13 mouse cellular contexts compared by ENCODE assay signal in the genomic region with DNA sequence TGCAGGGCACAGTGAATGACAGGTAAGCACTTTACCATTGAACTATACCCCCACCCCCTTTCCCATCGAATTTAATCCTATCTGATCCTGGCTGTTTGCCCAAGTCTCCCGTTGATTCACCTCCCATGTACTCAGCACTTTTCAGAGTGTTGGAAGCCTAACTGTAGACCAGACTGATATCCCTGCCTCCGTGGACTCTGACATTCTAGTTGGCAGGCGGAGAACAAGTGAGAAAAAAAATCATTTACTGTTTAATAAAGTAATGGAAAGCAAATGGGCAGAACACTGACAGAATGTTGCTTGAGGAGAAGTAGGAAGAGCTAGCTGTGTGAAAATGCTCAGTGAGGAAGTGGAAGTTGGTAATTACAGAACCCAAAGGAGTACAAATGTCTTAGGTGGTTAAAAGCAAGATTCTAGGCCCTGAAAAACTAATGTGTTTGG. TPM values are rescaled to one million over a fixed set of nuclear protein-coding genes. Genes with fewer than 3 reads are reported as not detected.
DNase-seq lines count a peak whose midpoint lies in the region; ATAC-seq and TF ChIP-seq lines count a peak whose summit lies in the region.
"Had no signal": no experiment of that assay in that cellular context is flagged by ENCODE, and none has a peak within 500 bp of the region (broad histone marks: within the 10 kb centered on the region; RNA-seq: fewer than 3 reads in every experiment).

No protein-coding gene starts in this region.

- no peak for ATAC-seq in midbrain, embryonic 11.5 days (ENCODE audit: low FRiP score)
- no peak for ATAC-seq in midbrain, embryonic 14.5 days (ENCODE audit: low FRiP score, low TSS enrichment)
- peak; percentile 53; the same call in 1 of the 2 replicates for ATAC-seq in stomach, embryonic 15.5 days (ENCODE audit: insufficient read depth, low FRiP score, low read depth)

- no peak overlapping the region for H3K4me3 ChIP-seq in midbrain, embryonic 11.5 days (ENCODE audit: low read depth, low read length)
- no peak overlapping the region for H3K4me3 ChIP-seq in midbrain, embryonic 14.5 days (replicated peaks; ENCODE audit: low read depth, low read length)
- no peak overlapping the region for H3K4me3 ChIP-seq in stomach, embryonic 15.5 days (replicated peaks)
- no peak overlapping the region for H3K4me3 ChIP-seq in heart, adult 2 months
- H3K4me3 ChIP-seq: hindbrain, embryonic 10.5 days; limb, embryonic 12.5 days had no signal

- 70% methylated on average over 4 of the region's 4 CpGs for WGBS in midbrain, embryonic 11.5 days
- 59% methylated on average over 4 of the region's 4 CpGs for WGBS in midbrain, embryonic 14.5 days
- WGBS in stomach, embryonic 15.5 days, result 53% methylated on average over 4 of the region's 4 CpGs
- WGBS in heart, adult 2 months, result 24% methylated on average over 4 of the region's 4 CpGs

- H3K27me3 ChIP-seq in midbrain, embryonic 11.5 days (ENCODE audit: control insufficient read depth, insufficient read depth, low read length), result no peaks in the 10 kb centered on the region
- no peaks in the 10 kb centered on the region for H3K27me3 ChIP-seq in midbrain, embryonic 14.5 days (ENCODE audit: control insufficient read depth, insufficient read depth, low read length)
- H3K27me3 ChIP-seq in stomach, embryonic 15.5 days (replicated peaks), result no peaks in the 10 kb centered on the region
- H3K27me3 ChIP-seq in heart, adult 2 months (ENCODE audit: control insufficient read depth, insufficient read depth, low read length), result no peaks in the 10 kb centered on the region
- H3K27me3 ChIP-seq: limb, embryonic 12.5 days had no signal

- TF ChIP-seq CTCF in heart, adult 2 months (IDR thresholded peaks at IDR 0.05), result no peak

- no peak overlapping the region for H3K4me2 ChIP-seq in midbrain, embryonic 11.5 days
- no peak overlapping the region for H3K4me2 ChIP-seq in midbrain, embryonic 14.5 days (ENCODE audit: low read length)
- H3K4me2 ChIP-seq in stomach, embryonic 15.5 days, result no peak overlapping the region
- H3K4me2 ChIP-seq: limb, embryonic 12.5 days had no signal

- peak; percentile 43 to 62 for DNase-seq in cerebellum, postnatal 10 days
- no peak for DNase-seq in cerebellum, adult 9-10 months
- peak; percentile 79 for DNase-seq in midbrain, embryonic 11.5 days (ENCODE audit: low spot score, missing footprints)
- no peak for DNase-seq in midbrain, embryonic 14.5 days
- DNase-seq in kidney, adult 9 months, result peak; percentile 85
- no peak for DNase-seq in heart, adult 2 months
- DNase-seq in adrenal gland, postnatal 4 days (ENCODE audit: low spot score in 2 of 2), result no peak
- DNase-seq: cerebellum, adult 11-12 months; lung, postnatal 14 days had no signal

- H3K9ac ChIP-seq in midbrain, embryonic 11.5 days (ENCODE audit: low read length), result no peak overlapping the region
- H3K9ac ChIP-seq in midbrain, embryonic 14.5 days (replicated peaks; ENCODE audit: low read length), result no peak overlapping the region
- no peak overlapping the region for H3K9ac ChIP-seq in stomach, embryonic 15.5 days
- H3K9ac ChIP-seq in heart, adult 2 months (ENCODE audit: low read depth, low read length), result no peak overlapping the region
- H3K9ac ChIP-seq: limb, embryonic 12.5 days had no signal

- no peaks in the 10 kb centered on the region for H3K36me3 ChIP-seq in midbrain, embryonic 11.5 days (ENCODE audit: control insufficient read depth, insufficient read depth, low read length)
- H3K36me3 ChIP-seq in midbrain, embryonic 14.5 days (ENCODE audit: control insufficient read depth, insufficient read depth, low read length), result no peaks in the 10 kb centered on the region
- no peaks in the 10 kb centered on the region for H3K36me3 ChIP-seq in stomach, embryonic 15.5 days
- H3K36me3 ChIP-seq in heart, adult 2 months (ENCODE audit: control insufficient read depth, insufficient read depth, low read length), result no peaks in the 10 kb centered on the region
- H3K36me3 ChIP-seq: G1E; hindbrain, embryonic 10.5 days; limb, embryonic 12.5 days had no signal

- intact Hi-C loops in heart, adult 2 months (cut with DNase I), result no loop called here

- H3K27ac ChIP-seq in midbrain, embryonic 11.5 days (ENCODE audit: low read depth, low read length), result no peak overlapping the region
- no peak overlapping the region for H3K27ac ChIP-seq in midbrain, embryonic 14.5 days (replicated peaks; ENCODE audit: low read depth, low read length)
- H3K27ac ChIP-seq in stomach, embryonic 15.5 days, result no peak overlapping the region
- no peak overlapping the region; the same call in 1 of the 2 replicates for H3K27ac ChIP-seq in heart, adult 2 months
- H3K27ac ChIP-seq: hindbrain, embryonic 10.5 days; limb, embryonic 12.5 days had no signal

- no peak for TF ChIP-seq POLR2A in heart, adult 2 months (IDR thresholded peaks at IDR 0.05; ENCODE audit: insufficient read depth, low read depth, low read length)

- H3K9me3 ChIP-seq in midbrain, embryonic 11.5 days (ENCODE audit: control insufficient read depth, low read length), result no peaks in the 10 kb centered on the region
- no peaks in the 10 kb centered on the region for H3K9me3 ChIP-seq in midbrain, embryonic 14.5 days (ENCODE audit: control insufficient read depth, low read length)
- no peaks in the 10 kb centered on the region for H3K9me3 ChIP-seq in stomach, embryonic 15.5 days
- H3K9me3 ChIP-seq: G1E; hindbrain, embryonic 10.5 days; limb, embryonic 12.5 days had no signal

- no peaks in the 10 kb centered on the region for H3K79me2 ChIP-seq in heart, adult 2 months (replicated peaks; ENCODE audit: control insufficient read depth, insufficient read depth, low read length)

- no peaks in the 10 kb centered on the region for H3K4me1 ChIP-seq in midbrain, embryonic 11.5 days (ENCODE audit: control insufficient read depth, insufficient read depth, low read length)
- H3K4me1 ChIP-seq in midbrain, embryonic 14.5 days (ENCODE audit: control insufficient read depth, insufficient read depth, low read length), result no peaks in the 10 kb centered on the region
- H3K4me1 ChIP-seq in stomach, embryonic 15.5 days, result no peaks in the 10 kb centered on the region
- peaks cover 1% of the 10 kb centered on the region; the same call in 1 of the 2 replicates for H3K4me1 ChIP-seq in heart, adult 2 months (ENCODE audit: control insufficient read depth, insufficient read depth, low read length)
- H3K4me1 ChIP-seq: hindbrain, embryonic 10.5 days; limb, embryonic 12.5 days had no signal

- no peak for TF ChIP-seq EP300 in heart, adult 2 months (IDR thresholded peaks at IDR 0.05; ENCODE audit: insufficient read depth, low read depth, low read length)

RNA-seq across cellular contexts. Expression of gene Gdi2, which starts 12.2 kb away (rescaled TPM):
- polyA plus RNA-seq in midbrain, embryonic 11.5 days (2014; fragmentation: Nextera tagmentation; extraction: Ambion mirVana), result 520 and 553 TPM in 2 replicates
- polyA plus RNA-seq in midbrain, embryonic 14.5 days (2014; fragmentation: Nextera tagmentation; extraction: Ambion mirVana), result 416 and 508 TPM in 2 replicates
- 402 and 410 TPM in 2 replicates for polyA plus RNA-seq in stomach, embryonic 15.5 days (2015; fragmentation: Nextera tagmentation; extraction: Ambion mirVana)
- 100 to 1,000 TPM; 243 to 262 TPM for total RNA-seq in heart, adult 2 months (2021)
- polyA plus RNA-seq in heart, adult 2 months (2012; rRNA removed), result 71.4 and 114 TPM in 2 replicates
- 100 to 1,000 TPM; 369 to 394 TPM for total RNA-seq in adrenal gland, postnatal 4 days (2021)

Comparison
In these comparisons a context has a peak if more than half of its experiments do, and no peak if none do; other contexts are left out.
1. DNase-seq: peak in cerebellum, postnatal 10 days (2 of 2), midbrain, embryonic 11.5 days (single experiment) and kidney, adult 9 months (single experiment); none in cerebellum, adult 9-10 months (single experiment), midbrain, embryonic 14.5 days (single experiment), heart, adult 2 months (0 of 2) and adrenal gland, postnatal 4 days (0 of 2).